Mouse (Mus musculus) common myeloid progenitor, adult 5-6 weeks (primary cell): ENCODE results near the gene Coro1a. TPM values are rescaled to one million over a fixed set of nuclear protein-coding genes. Genes with fewer than 3 reads are reported as not detected.
"Not testable (repeated sequence)": the region's sequence is repeated elsewhere in the genome, so short reads cannot be mapped to it uniquely, and the experiment has no call there.

Experiments
- ATAC-seq: replicated peaks from 2 replicates; pipeline ENCODE4 v1.8.0; 2016; ENCODE audit warnings: low read depth, mild to moderate bottlenecking, moderate TSS enrichment, inconsistent platforms; ENCODE audit not compliant: poor library complexity, severe bottlenecking
- total RNA-seq: library from RNA; stranded (forward); fragments of 200-1000, 187-1606 nt; gene quantifications from 2 replicates; pipeline ENCODE4 v1.2.3, GENCODE M21; 2017

The Coro1a gene
- total RNA-seq, 1 experiment from 2014 or later = 302 TPM

DNA sequence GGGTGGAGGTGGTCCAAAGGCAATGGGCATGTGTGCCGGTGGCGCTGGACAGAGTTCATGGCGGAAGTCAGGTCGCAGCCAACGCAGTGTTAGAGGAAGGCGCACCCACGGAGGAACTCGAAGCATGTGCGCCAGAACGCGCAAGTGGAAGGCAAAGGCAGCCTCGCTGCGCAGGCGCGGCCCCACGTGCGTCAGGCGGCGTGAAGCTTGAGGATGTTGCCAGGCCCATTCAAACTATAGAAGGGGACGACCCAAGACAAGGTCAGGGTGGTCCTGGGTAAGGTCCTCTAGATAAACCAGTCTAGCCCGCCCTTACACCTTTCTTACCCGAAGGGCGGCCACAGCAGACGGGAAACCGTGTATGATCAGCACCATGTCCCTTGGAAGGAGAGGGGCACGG lies 15.2 kb downstream of the Coro1a start:
- no peak for ATAC-seq

DNA sequence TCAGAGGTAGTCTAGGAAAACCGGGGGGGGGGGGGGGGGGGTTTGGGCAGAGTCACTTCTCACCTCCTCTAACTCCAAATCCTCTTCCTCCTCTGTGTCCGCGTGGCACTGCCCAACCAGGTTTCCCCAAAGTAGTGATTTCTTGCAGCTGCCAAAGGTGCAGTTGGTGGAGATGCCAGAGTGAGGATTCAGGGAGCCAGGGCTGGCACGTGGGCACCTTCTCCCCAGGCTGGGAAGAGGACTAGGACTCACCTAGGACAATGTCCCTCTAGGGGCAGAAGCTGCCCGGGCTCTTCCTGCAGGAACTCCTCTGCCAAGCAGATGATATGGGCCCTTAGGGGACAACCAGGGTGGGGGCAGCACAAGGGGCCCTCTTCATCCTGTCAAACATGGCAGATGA lies 15.9 kb downstream of the Coro1a start:
- no peak for ATAC-seq

DNA sequence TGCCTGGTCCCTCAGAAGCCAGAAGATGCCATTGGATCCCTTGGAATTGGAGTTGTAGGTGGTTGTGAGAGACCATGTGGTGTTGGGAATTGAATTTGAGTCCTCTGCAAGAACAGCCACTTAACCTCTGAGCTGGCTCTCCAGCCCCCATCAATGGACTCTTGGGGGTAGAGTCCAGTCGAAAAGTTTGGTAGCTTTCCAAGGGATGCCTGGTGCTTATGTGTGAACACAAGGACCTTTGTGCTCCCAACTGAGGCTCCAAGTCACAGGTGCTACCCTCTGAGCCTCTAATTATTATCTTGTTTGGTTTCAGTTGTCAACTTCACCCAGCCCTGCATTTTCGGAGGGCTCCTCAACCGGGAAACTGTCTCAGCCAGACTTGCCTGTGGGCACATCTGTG lies 16.9 kb downstream of the Coro1a start:
- ATAC-seq = no peak

DNA sequence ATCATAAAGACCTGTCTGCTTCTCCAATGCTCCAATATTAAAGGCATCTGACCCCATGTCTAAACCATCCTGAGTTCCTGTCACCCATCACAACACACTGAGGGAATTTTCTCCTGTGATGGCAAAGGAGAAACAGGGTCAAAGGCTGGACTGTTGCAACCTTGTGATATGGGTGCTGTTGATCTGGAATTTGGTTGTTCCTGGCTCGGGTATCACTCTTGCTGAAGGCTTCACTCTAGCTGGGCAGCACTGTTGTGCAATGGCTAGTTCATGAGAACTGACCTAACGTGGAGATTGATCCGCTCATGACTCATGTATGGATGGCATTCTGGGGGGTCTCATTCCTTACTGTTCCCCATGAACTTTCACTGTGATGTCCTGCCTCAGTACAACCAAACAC lies 18.6 kb downstream of the Coro1a start:
- ATAC-seq = no peak

DNA sequence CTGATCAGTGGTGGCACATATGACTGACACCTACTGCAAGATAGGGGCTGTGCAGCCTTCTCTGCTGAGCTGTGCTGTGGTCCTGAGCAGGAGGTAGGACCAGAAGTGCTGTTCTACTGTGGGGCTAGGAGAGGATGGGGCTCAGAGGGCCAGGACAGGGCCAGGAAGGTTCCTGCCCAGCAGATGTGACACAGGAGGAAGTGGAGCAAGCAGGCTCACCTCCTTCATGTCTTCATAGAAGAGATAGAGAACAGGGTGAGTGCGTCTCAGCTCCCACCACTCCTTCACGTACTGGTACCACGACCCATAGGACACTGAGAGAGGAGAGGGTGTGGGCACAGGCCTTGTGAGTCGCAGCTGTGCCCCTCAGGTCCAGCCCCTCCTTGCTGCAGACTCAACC lies 19.4 kb downstream of the Coro1a start:
- ATAC-seq = not testable (repeated sequence)

DNA sequence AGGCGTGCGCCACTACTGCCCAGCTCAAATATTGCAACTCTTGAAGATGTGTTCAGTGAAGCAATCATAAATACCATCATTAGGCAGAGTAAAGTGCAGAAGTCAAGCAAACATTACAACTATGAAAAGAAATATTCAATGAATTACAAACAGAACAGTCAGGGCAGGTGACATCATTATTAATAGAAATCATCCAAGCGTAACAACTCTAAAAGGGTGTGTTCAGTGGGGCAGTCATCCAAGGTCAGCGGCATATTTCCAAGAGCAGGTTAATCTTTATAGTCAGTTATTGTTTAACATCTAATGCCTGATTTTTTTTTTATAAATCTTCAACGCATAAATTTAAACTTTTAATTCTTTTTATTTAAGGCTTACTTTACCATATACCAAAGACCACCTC lies 26.4 kb downstream of the Coro1a start:
- ATAC-seq = no peak

DNA sequence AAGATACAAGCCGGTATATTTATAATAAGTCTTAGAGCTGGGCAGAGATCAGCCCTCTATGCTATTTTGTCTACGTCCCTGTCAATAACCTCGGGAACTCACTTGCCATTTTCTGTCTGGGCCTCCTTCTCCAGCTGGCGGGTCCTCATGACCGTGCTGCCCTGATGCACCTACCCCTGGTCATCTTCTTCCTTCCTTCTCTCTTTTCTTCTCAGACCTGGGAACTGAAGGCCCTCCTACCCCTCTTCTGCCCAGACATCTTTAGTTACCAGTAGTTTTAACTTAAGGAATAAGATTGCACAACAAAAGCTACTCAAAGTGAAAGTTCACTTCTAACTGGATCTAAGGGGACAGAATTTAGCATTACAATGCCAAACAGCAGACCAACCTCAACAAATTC lies 27.9 kb downstream of the Coro1a start:
- ATAC-seq = no peak

DNA sequence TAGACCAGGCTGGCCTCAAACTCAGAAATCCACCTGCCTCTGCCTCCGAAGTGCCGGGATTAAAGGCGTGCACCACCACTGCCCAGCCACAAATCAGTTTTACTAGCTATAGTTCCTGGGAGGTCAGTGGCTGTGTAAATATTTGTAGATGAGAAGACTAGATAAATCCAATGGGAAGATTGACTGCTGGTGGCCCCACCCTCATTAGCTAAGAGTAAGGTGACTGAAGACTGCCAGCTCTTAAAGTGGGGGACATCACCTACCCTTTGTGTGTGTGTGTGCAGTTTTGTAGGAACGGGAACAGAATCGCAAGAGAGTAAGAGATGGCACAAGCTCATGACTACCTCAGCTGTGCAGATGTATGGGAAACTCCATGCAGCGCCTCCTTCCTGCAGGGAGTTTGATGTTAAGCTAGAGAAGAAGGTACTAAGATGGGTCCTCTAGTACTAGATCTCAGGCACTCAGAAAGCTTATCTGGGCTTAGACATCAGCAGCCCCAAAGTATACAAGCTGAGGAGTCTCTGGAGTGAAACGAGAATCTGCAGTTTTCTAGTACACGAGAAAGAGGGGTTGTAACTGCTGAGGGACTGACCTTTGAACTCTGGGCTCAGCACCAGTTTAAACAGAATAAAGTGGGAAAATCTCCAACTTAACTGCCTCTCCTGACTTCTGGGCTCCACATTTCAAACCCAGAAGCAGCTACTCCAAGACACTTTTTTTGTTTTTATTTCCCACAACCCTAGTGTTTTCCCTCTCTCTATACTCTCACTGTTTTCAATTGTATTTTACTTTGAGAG lies 28.8 kb downstream of the Coro1a start:
- no peak for ATAC-seq

DNA sequence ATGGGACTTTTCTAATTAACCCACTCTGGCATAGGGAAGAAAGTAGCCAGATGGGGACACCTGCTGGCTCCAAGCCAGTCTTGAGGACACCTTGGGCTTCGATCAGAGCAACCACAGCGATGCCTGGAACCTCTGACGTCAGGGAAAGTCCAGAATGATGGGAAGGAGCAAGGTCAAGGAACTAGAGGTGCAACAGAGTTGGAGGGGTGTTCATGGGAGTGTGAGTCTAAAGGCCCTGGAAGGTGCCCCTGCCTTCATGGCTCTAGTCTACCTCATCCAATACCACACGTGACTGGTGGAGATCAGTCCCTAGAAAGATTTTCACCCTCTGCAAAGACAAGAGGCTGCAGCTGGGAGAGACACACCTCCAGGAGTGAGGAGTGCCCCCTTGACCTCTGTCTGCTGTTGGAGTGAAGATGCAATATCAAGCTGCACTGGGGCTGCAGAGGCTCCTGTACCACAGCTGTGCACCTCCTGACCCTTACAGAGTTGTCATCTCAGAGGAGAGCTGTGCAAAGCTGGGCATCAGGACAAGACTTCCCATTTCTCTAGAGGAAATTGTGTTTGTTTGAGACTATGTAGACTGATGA lies 30.9 kb downstream of the Coro1a start:
- no peak for ATAC-seq

DNA sequence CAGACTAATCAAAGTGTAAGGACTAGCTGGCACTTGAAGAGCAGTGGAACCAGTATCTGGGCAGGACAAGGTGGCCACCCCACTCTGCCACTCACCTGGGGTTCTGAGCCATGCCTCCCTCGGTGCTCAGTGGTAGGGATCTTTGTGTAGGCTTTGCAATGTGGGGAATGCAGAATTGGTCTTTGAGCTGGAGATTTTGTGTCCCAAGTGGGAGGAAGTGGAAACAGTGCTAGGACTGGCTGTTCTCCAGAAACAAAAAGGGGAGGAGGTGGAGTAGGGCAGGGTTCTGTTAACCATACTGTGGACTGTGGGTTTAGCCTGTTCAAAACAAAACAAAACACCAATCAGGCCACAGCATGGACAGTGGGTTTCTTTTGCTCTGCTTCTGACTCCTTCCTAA lies 31.4 kb downstream of the Coro1a start, which contains the start of gene Sult1a1:
Gene Sult1a1, minus strand, starts transcription at position 226 of the 400 bp plus-strand sequence.
- no peak for ATAC-seq

DNA sequence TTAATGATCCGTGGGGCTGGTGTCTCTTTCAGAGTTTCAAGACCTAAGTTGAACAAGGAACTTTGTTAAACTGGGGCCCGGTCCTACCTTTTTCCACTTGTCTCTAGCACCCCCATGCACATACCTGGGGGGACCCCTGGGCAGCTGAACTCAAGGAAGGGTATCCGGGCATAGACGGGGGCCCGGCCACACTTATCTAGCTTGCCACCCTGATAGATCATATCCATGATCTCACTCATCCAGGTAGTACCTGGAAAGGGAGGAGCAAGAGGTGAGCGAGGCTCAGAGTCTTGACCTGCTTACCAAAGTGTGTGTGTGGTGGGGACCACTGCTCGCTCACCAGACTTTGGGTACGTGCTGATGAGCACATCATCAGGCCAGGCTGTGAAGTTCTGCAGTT lies 32.5 kb downstream of the Coro1a start:
- ATAC-seq = no peak

DNA sequence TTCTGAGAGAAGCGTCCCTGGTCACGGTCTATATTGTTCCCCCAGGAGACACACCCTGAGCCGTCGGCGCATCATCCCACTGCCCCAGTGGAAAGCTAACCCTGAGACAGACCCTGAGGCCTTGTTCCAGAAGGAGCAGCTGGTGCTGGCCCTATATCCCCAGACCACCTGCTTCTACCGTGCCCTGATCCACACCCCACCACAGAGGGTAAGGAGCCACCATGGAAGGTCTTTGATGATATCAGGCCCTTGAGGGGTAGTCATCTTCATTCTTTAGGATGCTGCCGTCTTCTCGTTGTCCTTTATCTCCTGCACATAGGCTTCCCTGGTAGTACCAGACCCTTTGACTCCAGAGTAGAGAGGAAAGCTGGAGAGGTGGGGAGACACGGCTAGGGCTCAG lies 35.5 kb downstream of the Coro1a start:
- no peak for ATAC-seq

DNA sequence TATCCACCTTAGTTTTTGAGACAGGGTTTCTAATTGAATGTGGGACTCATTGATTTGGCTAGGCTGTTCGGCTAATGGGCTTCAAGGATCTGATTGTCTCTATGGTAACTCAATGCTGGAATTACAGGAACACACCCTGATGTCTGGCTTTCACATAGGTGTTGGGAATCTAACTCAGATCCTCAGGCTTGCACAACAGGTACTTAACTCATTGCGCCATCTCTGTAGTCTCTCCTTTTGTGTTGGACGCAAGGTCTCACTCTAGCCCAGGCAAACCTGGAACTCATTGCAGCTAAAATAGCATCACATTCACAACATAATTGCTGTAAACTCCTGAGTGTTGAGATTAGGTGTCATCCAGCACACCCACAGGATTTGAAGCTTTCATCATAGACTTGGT lies 37.4 kb downstream of the Coro1a start:
- ATAC-seq = no peak

DNA sequence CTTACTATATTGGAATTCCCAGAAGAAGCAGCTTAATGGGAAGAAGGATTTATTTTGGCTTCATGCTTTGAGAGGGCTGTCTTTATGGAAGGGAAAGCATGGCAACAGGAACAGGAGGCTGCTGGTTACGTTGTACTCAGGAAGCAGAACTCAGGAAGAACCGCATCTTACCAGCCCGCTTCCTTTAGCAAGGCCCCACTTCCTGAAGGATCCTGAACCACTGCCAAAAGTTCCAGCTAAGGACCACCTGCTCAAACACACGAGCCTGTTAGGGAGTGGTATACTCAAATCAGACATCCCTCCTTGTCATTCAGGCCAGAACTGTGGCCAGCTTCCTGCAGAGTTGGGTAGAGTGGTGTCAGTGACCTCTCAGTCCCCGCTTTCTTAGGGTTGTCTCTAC lies 39.1 kb downstream of the Coro1a start:
- peak; percentile 33; the same call in 1 of the 2 replicates for ATAC-seq

DNA sequence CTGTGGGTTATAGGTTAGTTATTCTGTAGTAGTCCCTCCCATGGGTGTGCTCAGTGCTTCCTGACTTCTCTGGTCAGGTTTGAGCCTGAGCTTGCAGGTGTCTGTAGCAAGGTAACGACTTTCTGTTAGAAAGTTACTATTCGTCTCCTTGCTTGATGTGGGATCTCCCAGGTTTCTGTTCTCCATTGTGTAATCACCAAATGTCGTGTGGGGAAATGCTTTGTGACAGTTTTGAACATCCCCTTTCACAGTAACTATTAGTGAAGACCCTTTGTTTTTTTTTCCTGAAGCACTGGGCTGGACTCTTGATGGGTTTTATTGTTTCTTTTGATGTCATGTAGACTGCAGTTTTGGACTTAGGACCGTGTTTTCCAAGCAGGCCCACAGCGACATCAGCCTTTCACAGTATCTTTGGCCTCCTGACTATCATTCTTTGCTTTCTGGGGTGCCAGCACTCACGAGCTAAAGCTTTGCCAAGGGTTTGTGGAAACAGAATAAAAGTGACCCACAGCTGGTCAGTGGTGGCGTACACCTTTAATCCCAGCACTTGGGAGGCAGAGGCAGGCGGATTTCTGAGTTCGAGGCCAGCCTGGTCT lies 40.0 kb downstream of the Coro1a start:
- ATAC-seq = peak; percentile 42

DNA sequence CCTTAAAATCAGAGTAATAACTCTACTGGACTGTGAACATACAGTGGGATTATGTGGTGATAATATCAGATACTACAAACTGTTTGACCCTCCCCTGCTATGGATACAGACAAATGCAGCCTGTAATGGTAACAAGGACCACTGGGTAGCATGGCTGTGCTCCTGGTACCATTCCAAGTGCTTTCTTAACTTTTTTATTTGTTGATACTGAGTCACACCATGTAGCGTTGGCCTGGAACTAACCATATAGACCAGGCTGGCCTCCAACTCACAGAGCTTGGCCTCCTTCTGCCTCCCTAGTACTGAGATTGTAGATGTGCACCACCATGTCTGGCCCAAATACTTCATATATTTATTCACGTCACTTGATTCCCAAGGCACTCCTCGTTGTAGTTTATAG lies 42.3 kb downstream of the Coro1a start:
- no peak for ATAC-seq

DNA sequence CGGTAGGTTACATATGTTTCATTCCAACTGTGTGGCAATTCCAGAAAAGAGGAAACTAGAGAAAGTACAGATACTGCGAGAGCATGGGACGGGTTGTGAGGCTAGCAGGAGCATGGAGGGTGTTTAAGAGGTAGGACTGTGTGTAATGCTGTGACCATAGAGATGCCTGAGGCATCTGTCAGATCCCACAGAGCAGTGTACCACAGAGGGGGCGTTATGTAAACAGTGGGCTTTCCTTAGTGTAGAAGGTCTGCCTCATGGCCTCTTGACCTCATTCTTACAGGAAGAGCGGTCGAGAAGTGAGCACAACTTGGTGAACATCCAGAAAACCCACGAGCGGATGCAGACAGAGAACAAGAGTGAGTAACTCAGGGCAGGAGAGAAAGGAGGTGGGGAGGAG lies 43.9 kb downstream of the Coro1a start:
- ATAC-seq = peak; percentile 47; the same call in 1 of the 2 replicates

DNA sequence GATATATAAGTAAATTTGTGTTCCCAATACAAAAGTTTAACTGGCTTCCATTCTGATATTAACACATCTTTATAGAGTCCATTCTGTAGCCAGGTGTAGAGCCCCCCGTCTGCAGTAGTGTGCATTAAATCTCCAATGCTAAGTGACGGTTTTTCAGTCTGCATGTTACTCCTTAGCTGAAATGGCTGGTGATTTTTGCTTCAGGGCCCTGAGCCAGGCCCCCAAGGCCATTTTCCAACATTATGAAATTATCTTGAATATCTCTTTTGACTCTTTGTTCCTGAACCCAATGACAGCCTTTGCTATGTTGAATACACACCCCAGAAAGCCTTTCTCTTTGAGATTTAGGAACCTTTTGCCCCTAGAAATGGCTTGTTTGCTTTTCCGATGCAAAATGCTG lies 47.8 kb downstream of the Coro1a start:
- no peak for ATAC-seq

DNA sequence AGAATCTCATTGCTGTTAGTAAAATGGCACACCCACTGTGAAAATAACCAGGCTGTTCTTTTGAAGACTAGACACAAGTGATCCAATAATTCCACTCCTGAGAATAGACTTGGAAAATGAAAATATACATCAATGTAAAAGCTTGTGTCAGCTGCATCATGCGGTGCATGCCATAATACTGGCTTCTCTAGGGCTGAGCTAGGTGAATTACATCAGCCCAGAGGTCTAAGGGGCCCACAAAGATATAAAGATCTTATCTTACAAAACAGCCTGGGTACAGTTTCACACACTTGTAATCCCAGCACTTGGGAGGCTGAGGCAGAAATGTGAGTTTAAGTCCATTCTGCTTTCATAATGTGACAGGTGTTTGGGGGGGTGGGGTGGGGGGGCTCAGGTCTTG lies 50.1 kb downstream of the Coro1a start:
- no peak for ATAC-seq

DNA sequence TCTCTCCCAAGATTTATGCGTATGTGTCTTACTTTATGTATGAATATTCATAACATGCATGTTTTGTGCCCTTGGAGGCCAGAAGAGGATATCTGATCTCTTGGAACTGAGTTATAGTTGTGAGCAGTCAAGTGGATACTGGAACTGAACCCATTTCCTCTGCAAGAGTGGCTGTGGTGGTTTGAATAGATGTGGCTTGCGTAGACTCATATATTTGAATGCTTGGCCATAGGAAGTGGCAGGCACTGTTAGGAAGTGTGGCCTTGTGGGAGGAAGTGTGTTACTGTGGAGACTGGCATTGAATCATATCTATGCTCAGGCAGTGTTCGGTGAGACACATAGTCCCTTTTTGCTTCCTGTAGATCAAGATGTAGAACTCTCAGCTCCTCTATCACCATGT lies 51.9 kb downstream of the Coro1a start:
- ATAC-seq = peak; percentile 93

DNA sequence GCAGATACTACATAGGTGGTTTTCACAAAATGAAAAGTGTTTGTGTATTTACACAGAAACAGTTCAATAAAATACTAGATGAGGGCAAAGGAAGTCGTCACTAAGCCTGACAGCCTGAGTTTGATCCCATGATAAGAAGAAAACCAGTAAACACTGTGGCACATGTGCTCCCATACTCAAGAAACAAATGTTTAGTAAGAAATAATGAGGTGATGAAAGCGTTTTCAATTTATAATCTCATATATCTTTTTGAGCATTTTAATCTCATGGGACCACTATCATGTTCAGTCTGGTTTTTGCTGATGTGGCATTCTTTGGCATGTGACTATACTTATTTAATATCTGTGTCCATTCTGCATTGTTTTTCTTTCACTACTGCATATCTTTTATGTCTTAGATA lies 53.6 kb downstream of the Coro1a start:
- ATAC-seq = no peak
